ENCODE assay signal across 8 mouse cellular contexts in genomic region chr1:37430297-37430840, GRCm38 (mm10). TPM values are rescaled to one million over a fixed set of nuclear protein-coding genes. Genes with fewer than 3 reads are reported as not detected.
A peak's percentile ranks its signal among the peaks of the same experiment; 100 is the strongest.
DNase-seq lines count a peak whose midpoint lies in the region; ATAC-seq and TF ChIP-seq lines count a peak whose summit lies in the region.

No protein-coding gene starts in this region.

- H3K4me2 ChIP-seq in intestine, embryonic 14.5 days (ENCODE audit: low read length), result peak overlapping the region; percentile 96
- H3K4me2 ChIP-seq in lung, embryonic 16.5 days (ENCODE audit: low read depth, low read length), result peak overlapping the region; percentile 70

- no peak for TF ChIP-seq POLR2A in cortical plate, adult 2 months (IDR thresholded peaks at IDR 0.05; ENCODE audit: extremely low read depth, insufficient read depth, low read length)

- H3K9me3 ChIP-seq in intestine, embryonic 14.5 days (ENCODE audit: control insufficient read depth, low read length), result no peaks in the 10 kb centered on the region
- H3K9me3 ChIP-seq in lung, embryonic 16.5 days (ENCODE audit: control insufficient read depth, low read length), result no peaks in the 10 kb centered on the region

- peaks cover 37% of the 10 kb centered on the region for H3K36me3 ChIP-seq in intestine, embryonic 14.5 days (ENCODE audit: control insufficient read depth, insufficient read depth, low read length)
- H3K36me3 ChIP-seq in lung, embryonic 16.5 days (ENCODE audit: control insufficient read depth, insufficient read depth, low read length), result peaks cover 26% of the 10 kb centered on the region

- peak; percentile 60 for ATAC-seq in intestine, embryonic 14.5 days (replicated peaks; ENCODE audit: low FRiP score, low TSS enrichment, low read depth)
- ATAC-seq in lung, embryonic 16.5 days (ENCODE audit: low read depth), result peak; percentile 48; the same call in 1 of the 2 replicates
- no peak for ATAC-seq in inflammation-experienced regulatory T-cells, adult 6 months

- H3K27me3 ChIP-seq in intestine, embryonic 14.5 days (replicated peaks; ENCODE audit: control insufficient read depth, insufficient read depth, low read length), result no peaks in the 10 kb centered on the region
- no peaks in the 10 kb centered on the region for H3K27me3 ChIP-seq in lung, embryonic 16.5 days (ENCODE audit: control insufficient read depth, insufficient read depth, low read depth, low read length)

- peak overlapping the region; percentile 88 for H3K9ac ChIP-seq in intestine, embryonic 14.5 days (ENCODE audit: low read length)
- peak overlapping the region; percentile 93 for H3K9ac ChIP-seq in lung, embryonic 16.5 days (ENCODE audit: low read length)

- no peak for TF ChIP-seq CTCF in cortical plate, adult 2 months (IDR thresholded peaks at IDR 0.05; ENCODE audit: extremely low read depth, insufficient read depth, low read length)

- peaks cover 5% of the 10 kb centered on the region for H3K4me1 ChIP-seq in cortical plate, adult 2 months (ENCODE audit: control insufficient read depth, insufficient read depth, low read length)
- H3K4me1 ChIP-seq in intestine, embryonic 14.5 days (replicated peaks; ENCODE audit: control insufficient read depth, insufficient read depth, low read length), result peaks cover 19% of the 10 kb centered on the region
- H3K4me1 ChIP-seq in lung, embryonic 16.5 days (replicated peaks; ENCODE audit: control insufficient read depth, insufficient read depth, low read length), result peaks cover 19% of the 10 kb centered on the region

- peak; percentile 44 for DNase-seq in kidney, adult 9 months
- DNase-seq in kidney, adult 11 months, result no peak
- DNase-seq in intestine, embryonic 14.5 days (ENCODE audit: low spot score), result peak; percentile 87
- DNase-seq in right cerebral cortex, postnatal 4 days, result no peak
- DNase-seq in ovary, adult 18-20 months (ENCODE audit: low spot score), result no peak

- peak overlapping the region; percentile 87 for H3K4me3 ChIP-seq in cortical plate, adult 2 months (ENCODE audit: insufficient read depth, low read length)
- peak overlapping the region; percentile 87 for H3K4me3 ChIP-seq in intestine, embryonic 14.5 days (ENCODE audit: low read depth, low read length)
- peak overlapping the region; percentile 93 for H3K4me3 ChIP-seq in lung, embryonic 16.5 days (ENCODE audit: low read length)

- 1% methylated on average over 40 of the region's 40 CpGs for WGBS in intestine, embryonic 14.5 days
- under 1% methylated on average over 40 of the region's 40 CpGs for WGBS in lung, embryonic 16.5 days

- no peak overlapping the region for H3K27ac ChIP-seq in cortical plate, adult 2 months (ENCODE audit: insufficient read depth, low read length)
- H3K27ac ChIP-seq in intestine, embryonic 14.5 days (ENCODE audit: low read depth), result peak overlapping the region; percentile 65
- peak overlapping the region; percentile 70 for H3K27ac ChIP-seq in lung, embryonic 16.5 days (ENCODE audit: low read length)

RNA-seq across cellular contexts. Expression of gene Unc50, which starts 0.4 kb away (rescaled TPM):
- polyA plus RNA-seq in cortical plate, adult 2 months (2012; rRNA removed), result 82.7 and 85.5 TPM in 2 replicates
- polyA plus RNA-seq in intestine, embryonic 14.5 days (2014; fragmentation: Nextera tagmentation; extraction: Ambion mirVana), result 133 and 149 TPM in 2 replicates
- polyA plus RNA-seq in lung, embryonic 16.5 days (2015; fragmentation: Nextera tagmentation; extraction: Ambion mirVana), result 131 and 133 TPM in 2 replicates
- 10 to 100 TPM; 55.5 to 58.0 (median 57.0) TPM for polyA plus RNA-seq in inflammation-experienced regulatory T-cells, adult 6 months (2017; shearing (Covaris generic))

RNA-seq across cellular contexts. Expression of gene Coa5, which starts 0.5 kb away (rescaled TPM):
- polyA plus RNA-seq in cortical plate, adult 2 months (2012; rRNA removed), result 65.3 and 71.6 TPM in 2 replicates
- polyA plus RNA-seq in intestine, embryonic 14.5 days (2014; fragmentation: Nextera tagmentation; extraction: Ambion mirVana), result 53.6 and 60.3 TPM in 2 replicates
- 40.1 and 43.2 TPM in 2 replicates for polyA plus RNA-seq in lung, embryonic 16.5 days (2015; fragmentation: Nextera tagmentation; extraction: Ambion mirVana)
- 10 to 100 TPM; 56.3 to 64.4 (median 64.3) TPM for polyA plus RNA-seq in inflammation-experienced regulatory T-cells, adult 6 months (2017; shearing (Covaris generic))

Comparison
In these comparisons a context has a peak if more than half of its experiments do, and no peak if none do; other contexts are left out.
1. DNase-seq: peak in kidney, adult 9 months (single experiment) and intestine, embryonic 14.5 days (single experiment); none in kidney, adult 11 months (single experiment), right cerebral cortex, postnatal 4 days (single experiment) and ovary, adult 18-20 months (single experiment).
2. Peak in every context shown above with its lines, with median percentiles within 50 percentile points of each other: H3K4me3 ChIP-seq.